Mouse (Mus musculus) heart, embryonic 16.5 days (tissue): ENCODE results near the gene Bud31. TPM values are rescaled to one million over a fixed set of nuclear protein-coding genes. Genes with fewer than 3 reads are reported as not detected.
A peak's percentile ranks its signal among the peaks of the same experiment; 100 is the strongest.
"Not testable (repeated sequence)": the region's sequence is repeated elsewhere in the genome, so short reads cannot be mapped to it uniquely, and the experiment has no call there.

ENCODE experiments used
- ATAC-seq: fragments of 200-750 bp; cut with Nextera tagmentation; replicated peaks from 2 replicates; pipeline ENCODE4 v1.8.0; 2017; ENCODE audit warnings: moderate number of reproducible peaks; ENCODE audit not compliant: insufficient read depth, low FRiP score; ENCODE audit errors: extremely low read depth
- H3K27ac ChIP-seq: fragments of 300-500 bp; sonication (generic); 2 replicates; pipeline ENCODE4 v1.5.1; 2014; ENCODE audit warnings: mild to moderate bottlenecking, low read length, control low read depth, moderate library complexity
- H3K27me3 ChIP-seq: fragments of 300-500 bp; sonication (generic); 2 replicates; pipeline ENCODE4 v1.6.1; 2014; ENCODE audit warnings: low read length, mixed read lengths; ENCODE audit not compliant: control insufficient read depth, insufficient read depth
- H3K36me3 ChIP-seq: fragments of 300-500 bp; sonication (generic); 2 replicates; pipeline ENCODE4 v1.6.1; 2014; ENCODE audit not compliant: control insufficient read depth, insufficient read depth
- H3K4me1 ChIP-seq: fragments of 300-500 bp; sonication (generic); 2 replicates; pipeline ENCODE4 v1.6.1; 2014; ENCODE audit warnings: low read length, mixed read lengths; ENCODE audit not compliant: control insufficient read depth, insufficient read depth
- H3K4me2 ChIP-seq: fragments of 300-500 bp; sonication (generic); 2 replicates; pipeline ENCODE4 v1.6.1; 2014; ENCODE audit warnings: low read depth, mild to moderate bottlenecking, control low read depth, low read length
- H3K4me3 ChIP-seq: fragments of 300-500 bp; sonication (generic); 2 replicates; pipeline ENCODE4 v1.5.1; 2014; ENCODE audit warnings: mild to moderate bottlenecking, control low read depth, low read length
- H3K9ac ChIP-seq: fragments of 300-500 bp; sonication (generic); 2 replicates; pipeline ENCODE4 v1.6.1; 2014; ENCODE audit warnings: low read length, control low read depth
- H3K9me3 ChIP-seq: fragments of 300-500 bp; sonication (generic); replicated peaks from 2 replicates; pipeline ENCODE4 v1.6.1; 2016; ENCODE audit warnings: low read length; ENCODE audit not compliant: control insufficient read depth
- WGBS: fragments of 180-500 bp; shearing (Covaris S2); extraction: QIAGEN DNeasy Blood & Tissue Kit; methylation state at CpG from one replicate; pipeline ENCODE4 v1.1.7; 2014; 5-methylcytosine and 5-hydroxymethylcytosine counted together
- polyA plus RNA-seq: library from polyadenylated mRNA; unstranded; fragments of >200 nt; fragmentation: Nextera tagmentation; extraction: Ambion mirVana; gene quantifications from 2 replicates; pipeline ENCODE4 v1.2.1, GENCODE M21; 2015

The Bud31 gene
- polyA plus RNA-seq, 1 experiment from 2014 or later: 134 TPM

- WGBS: 88% methylated on average over 2 of the region's 2 CpGs
- no peaks in the 10 kb centered on the region for H3K9me3 ChIP-seq
- H3K36me3 ChIP-seq: peaks cover 26% of the 10 kb centered on the region
- peaks cover 12% of the 10 kb centered on the region for H3K4me1 ChIP-seq
- no peak overlapping the region for H3K27ac ChIP-seq
- no peak overlapping the region for H3K9ac ChIP-seq
- no peaks in the 10 kb centered on the region for H3K27me3 ChIP-seq
- no peak for ATAC-seq
- H3K4me2 ChIP-seq: no peak overlapping the region
- no peak overlapping the region for H3K4me3 ChIP-seq
Observed at GRCm38 (mm10) chr5:145119385-145119784, 20.8 kb upstream of the Bud31 start.

GRCm38 (mm10) chr5:145120921-145121320, 19.2 kb upstream of the Bud31 start:
- Histone ChIP-seq H3K27ac (no peak overlapping the region), H3K4me1 (peaks cover 6% of the 10 kb centered on the region), H3K9me3 (no peaks in the 10 kb centered on the region), H3K36me3 (peaks cover 35% of the 10 kb centered on the region), H3K27me3 (no peaks in the 10 kb centered on the region), H3K9ac (no peak overlapping the region), H3K4me3 (no peak overlapping the region), H3K4me2 (no peak overlapping the region)
- ATAC-seq: no peak
- 54% methylated on average over 7 of the region's 7 CpGs for WGBS

- 92% methylated on average over 19 of the region's 19 CpGs for WGBS
- peaks cover 4% of the 10 kb centered on the region for H3K4me1 ChIP-seq
- H3K9me3 ChIP-seq: no peaks in the 10 kb centered on the region
- H3K27me3 ChIP-seq: no peaks in the 10 kb centered on the region
- H3K36me3 ChIP-seq: peaks cover 52% of the 10 kb centered on the region
- no peak overlapping the region for H3K9ac ChIP-seq
- ATAC-seq: no peak
- no peak overlapping the region for H3K27ac ChIP-seq
- H3K4me3 ChIP-seq: no peak overlapping the region
- H3K4me2 ChIP-seq: no peak overlapping the region
Observed at GRCm38 (mm10) chr5:145123396-145123795, 16.8 kb upstream of the Bud31 start.

- Histone ChIP-seq H3K36me3 (peaks cover 69% of the 10 kb centered on the region), H3K4me1 (no peaks in the 10 kb centered on the region; the same call in 1 of the 2 replicates), H3K9me3 (no peaks in the 10 kb centered on the region), H3K9ac (no peak overlapping the region), H3K4me2 (no peak overlapping the region), H3K27me3 (no peaks in the 10 kb centered on the region), H3K27ac (no peak overlapping the region), H3K4me3 (no peak overlapping the region)
- WGBS: 90% methylated on average over 9 of the region's 9 CpGs
- ATAC-seq: no peak
Observed at GRCm38 (mm10) chr5:145126580-145126979, 13.6 kb upstream of the Bud31 start.

GRCm38 (mm10) chr5:145129124-145129523, 11.0 kb upstream of the Bud31 start:
- WGBS: 80% methylated on average over 4 of the region's 4 CpGs
- no peak overlapping the region for H3K9ac ChIP-seq
- ATAC-seq: peak; percentile 29; the same call in 1 of the 2 replicates
- no peak overlapping the region for H3K4me2 ChIP-seq
- no peaks in the 10 kb centered on the region for H3K27me3 ChIP-seq
- no peaks in the 10 kb centered on the region for H3K4me1 ChIP-seq
- no peak overlapping the region for H3K4me3 ChIP-seq
- H3K36me3 ChIP-seq: peaks cover 77% of the 10 kb centered on the region
- no peak overlapping the region for H3K27ac ChIP-seq
- no peaks in the 10 kb centered on the region for H3K9me3 ChIP-seq

- H3K4me1 ChIP-seq, H3K27me3 ChIP-seq: not testable (repeated sequence)
Observed at GRCm38 (mm10) chr5:145129773-145130172, 10.4 kb upstream of the Bud31 start.

GRCm38 (mm10) chr5:145130191-145130590, 10.0 kb upstream of the Bud31 start:
- H3K9me3 ChIP-seq: no peaks in the 10 kb centered on the region
- H3K9ac ChIP-seq: no peak overlapping the region
- no peak overlapping the region for H3K4me2 ChIP-seq
- 67% methylated on average over 11 of the region's 11 CpGs for WGBS
- H3K4me1 ChIP-seq: no peaks in the 10 kb centered on the region
- peaks cover 80% of the 10 kb centered on the region for H3K36me3 ChIP-seq
- H3K27me3 ChIP-seq: no peaks in the 10 kb centered on the region
- peak; percentile 33; the same call in 1 of the 2 replicates for ATAC-seq
- H3K4me3 ChIP-seq: no peak overlapping the region
- peak overlapping the region; percentile 28; the same call in 1 of the 2 replicates for H3K27ac ChIP-seq

More at GRCm38 (mm10) chr5:145129773-145130172, 10.4 kb upstream of the Bud31 start:
- not testable (repeated sequence) for H3K9ac ChIP-seq, H3K4me3 ChIP-seq, H3K9me3 ChIP-seq, H3K4me2 ChIP-seq, ATAC-seq, H3K27ac ChIP-seq
- 56% methylated on average over 4 of the region's 6 CpGs for WGBS
- H3K36me3 ChIP-seq: peaks cover 80% of the 10 kb centered on the region

GRCm38 (mm10) chr5:145130995-145131394, 9.2 kb upstream of the Bud31 start:
- Histone ChIP-seq H3K36me3 (peaks cover 80% of the 10 kb centered on the region), H3K9ac (no peak overlapping the region), H3K27me3 (no peaks in the 10 kb centered on the region), H3K9me3 (no peaks in the 10 kb centered on the region), H3K4me3 (no peak overlapping the region), H3K27ac (no peak overlapping the region), H3K4me2 (no peak overlapping the region), H3K4me1 (no peaks in the 10 kb centered on the region)
- ATAC-seq: no peak
- 71% methylated on average over 3 of the region's 3 CpGs for WGBS

- H3K9ac ChIP-seq, H3K4me1 ChIP-seq, H3K27me3 ChIP-seq, H3K9me3 ChIP-seq, H3K4me3 ChIP-seq, ATAC-seq, H3K4me2 ChIP-seq, H3K27ac ChIP-seq: not testable (repeated sequence)
- WGBS: 90% methylated on average over 6 of the region's 6 CpGs
- H3K36me3 ChIP-seq: peaks cover 66% of the 10 kb centered on the region
Observed at GRCm38 (mm10) chr5:145133275-145133674, 6.9 kb upstream of the Bud31 start.
